Mouse (Mus musculus) telencephalon, adult 2 months (tissue): ENCODE data around the gene Tead4.
"Not testable (repeated sequence)": the region's sequence is repeated elsewhere in the genome, so short reads cannot be mapped to it uniquely, and the experiment has no call there.

ENCODE experiments used
- DNase-seq: peaks from one replicate; pipeline ENCODE4 v3.0.0-alpha.2; 2011; ENCODE audit warnings: low read depth, low spot score

Tead4 gene

GRCm38 (mm10) chr6:128237102-128237763, 63.4 kb downstream of the Tead4 start:
- DNase-seq, result no peak

GRCm38 (mm10) chr6:128236581-128236980, 64.0 kb downstream of the Tead4 start:
- DNase-seq, result no peak

DNA sequence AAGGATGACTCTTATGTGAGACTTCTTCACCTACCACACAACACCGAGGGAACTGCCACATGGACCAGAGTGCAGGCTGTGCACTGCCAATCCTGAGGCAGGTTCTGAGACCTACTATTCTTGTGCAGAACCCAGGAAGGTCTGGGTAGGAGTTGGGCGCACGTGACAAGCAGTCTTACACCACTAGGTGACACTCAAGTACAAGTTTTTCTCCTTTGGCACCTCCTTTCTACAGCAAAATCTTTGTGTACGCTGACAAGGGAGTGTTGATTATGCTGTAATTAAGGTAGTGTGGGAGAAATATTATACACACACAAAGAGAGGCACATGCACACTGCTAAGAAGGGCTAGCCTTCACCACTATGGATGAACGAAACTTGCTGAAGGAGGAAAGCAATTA, 66.4 kb downstream of the Tead4 start:
- DNase-seq, result peak; percentile 26

DNA sequence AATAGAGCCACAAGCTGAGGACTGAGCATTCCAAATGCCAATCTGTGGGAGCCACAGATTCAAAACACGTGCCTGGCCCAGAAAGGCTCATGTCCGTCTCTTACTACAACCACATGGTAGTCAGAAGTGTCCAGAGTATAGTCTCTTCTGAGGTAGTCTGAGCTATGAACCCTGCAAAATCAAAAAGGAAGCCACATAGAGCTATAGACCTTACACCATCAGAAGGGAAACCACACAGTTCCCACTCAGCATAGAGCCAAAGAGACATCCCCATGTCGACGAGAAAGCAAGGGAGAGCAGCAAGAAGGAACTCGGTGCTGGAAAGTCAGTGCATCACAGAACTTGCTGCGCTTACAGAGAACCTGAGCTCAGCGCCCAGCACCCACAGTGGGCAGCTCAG, 68.4 kb downstream of the Tead4 start:
- no peak for DNase-seq

DNA sequence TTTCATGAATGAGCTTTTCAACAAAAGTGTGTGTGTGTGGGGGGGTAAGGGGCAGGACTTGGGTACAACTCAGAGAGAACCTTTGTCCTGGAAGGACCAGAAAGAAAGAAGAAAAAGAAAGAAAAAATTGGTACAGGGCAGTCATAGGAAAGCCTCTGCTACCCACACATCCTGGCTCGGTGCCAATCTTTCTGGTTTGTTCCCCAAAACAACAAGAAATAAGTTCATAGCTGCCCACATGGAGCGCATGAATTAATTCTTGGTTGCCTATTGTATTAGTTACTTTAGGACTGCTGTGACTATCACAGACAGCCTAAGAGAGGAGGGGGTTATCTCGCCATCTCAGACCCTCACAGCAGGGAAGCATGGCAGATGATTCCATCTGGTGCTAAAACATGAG, 68.9 kb downstream of the Tead4 start:
- DNase-seq, result no peak

GRCm38 (mm10) chr6:128227438-128228017, 73.1 kb downstream of the Tead4 start:
- peak; percentile 2 for DNase-seq

GRCm38 (mm10) chr6:128226941-128227340, 73.7 kb downstream of the Tead4 start:
- DNase-seq, result no peak

DNA sequence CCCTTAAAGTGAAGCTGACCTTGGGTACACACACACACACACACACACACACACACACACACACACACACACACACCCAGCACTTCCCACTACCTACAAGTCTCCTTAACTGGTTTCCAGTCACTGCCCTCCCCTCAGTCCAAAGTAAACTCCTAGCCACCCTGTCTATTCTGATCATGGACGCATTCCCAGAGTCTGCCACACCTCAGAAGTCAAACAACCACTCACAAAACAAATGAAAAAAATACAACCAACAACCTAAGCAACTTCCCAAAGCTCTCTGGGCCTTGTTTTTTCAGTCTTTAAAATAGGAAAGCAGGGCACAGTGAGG, 74.8 kb downstream of the Tead4 start:
- DNase-seq, result no peak

- no peak for DNase-seq
Measured at GRCm38 (mm10) chr6:128225009-128225845, 75.4 kb downstream of the Tead4 start.

GRCm38 (mm10) chr6:128223159-128223558, 77.5 kb downstream of the Tead4 start:
- no peak for DNase-seq

- not testable (repeated sequence) for DNase-seq
Measured at GRCm38 (mm10) chr6:128215004-128215403, 85.6 kb downstream of the Tead4 start.

GRCm38 (mm10) chr6:128209199-128209598, 91.4 kb downstream of the Tead4 start:
- DNase-seq, result not testable (repeated sequence)

GRCm38 (mm10) chr6:128208491-128209170, 92.0 kb downstream of the Tead4 start:
- DNase-seq, result no peak

DNA sequence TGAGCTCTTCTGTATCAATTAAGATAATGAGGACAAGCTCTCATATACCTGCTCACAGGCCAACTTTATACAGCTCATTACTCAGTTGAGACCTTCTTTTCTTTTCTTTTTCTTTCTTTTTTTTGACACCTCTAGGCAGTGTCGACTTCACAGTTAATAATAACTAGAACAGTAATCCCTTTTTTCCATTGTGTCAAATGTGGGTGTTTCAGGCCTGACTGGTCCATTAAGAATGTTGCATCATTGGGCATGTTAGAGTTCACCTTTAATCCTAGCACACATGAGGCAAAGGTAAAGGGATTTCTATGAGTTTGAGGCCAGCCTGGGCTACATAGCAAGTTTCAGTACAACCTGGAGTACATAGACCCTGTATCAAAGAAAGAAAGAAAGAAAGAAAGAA, 97.1 kb downstream of the Tead4 start:
- no peak for DNase-seq

- DNase-seq, result no peak
Measured at GRCm38 (mm10) chr6:128200847-128201640, 99.6 kb downstream of the Tead4 start.

- peak; percentile 91 for DNase-seq
Measured at GRCm38 (mm10) chr6:128200116-128200846, 100.3 kb downstream of the Tead4 start.

DNA sequence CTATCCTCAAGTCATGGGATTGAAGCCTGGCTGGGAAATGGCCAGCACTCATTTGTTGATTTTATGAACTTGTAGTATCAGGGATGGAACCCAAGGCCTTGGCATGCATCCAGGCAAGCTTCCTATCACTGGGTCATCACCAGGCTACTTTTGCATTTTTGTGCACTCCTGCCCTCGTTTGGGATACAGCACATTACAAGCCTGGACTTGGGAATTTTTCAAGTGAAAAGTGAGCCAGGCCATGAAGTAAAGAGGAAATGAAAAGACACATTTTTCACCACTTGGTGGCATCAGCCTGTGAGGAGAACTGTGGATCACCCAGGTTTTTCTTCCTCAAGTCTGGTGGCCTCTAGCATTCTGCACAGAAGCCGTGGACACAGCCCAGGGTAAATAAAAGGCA, 117.1 kb downstream of the Tead4 start:
- no peak for DNase-seq

DNA sequence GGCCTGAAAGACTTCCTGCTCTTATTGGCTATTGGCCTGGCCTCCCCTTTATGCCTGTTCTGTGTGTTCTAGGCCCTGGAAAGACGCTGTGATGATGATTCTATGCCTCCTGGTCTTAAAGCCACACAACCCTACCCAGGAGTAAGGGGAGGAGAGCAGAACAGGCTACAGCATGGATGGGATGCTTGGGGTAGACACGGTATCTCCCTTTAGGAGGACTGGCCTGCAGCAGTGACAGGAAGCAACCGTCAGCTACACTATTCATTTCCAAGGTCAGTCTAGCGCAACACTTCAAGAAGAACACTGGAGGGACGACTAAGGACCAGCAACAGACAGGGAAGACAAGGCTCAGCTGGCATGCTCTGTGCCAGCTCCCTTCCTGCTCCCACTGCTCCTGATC, 119.4 kb downstream of the Tead4 start:
- no peak for DNase-seq

DNA sequence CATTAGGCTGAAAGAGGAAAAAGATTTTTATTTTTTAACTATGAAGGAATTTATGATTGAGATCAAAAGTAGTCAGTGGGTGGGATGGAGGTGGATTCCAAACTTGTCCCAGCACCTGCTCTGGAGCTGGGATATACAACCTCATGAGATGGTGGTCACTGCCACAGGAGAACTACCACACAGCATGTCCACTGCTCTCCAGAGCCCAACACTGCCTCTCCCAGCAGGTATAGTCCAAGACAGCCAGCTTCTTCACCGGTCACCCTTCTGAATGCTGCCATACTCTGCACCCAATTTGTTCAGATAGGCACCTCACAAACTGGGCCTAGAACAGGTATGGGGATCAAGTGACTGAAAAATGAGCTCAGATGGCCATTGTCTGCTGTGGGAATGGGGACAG, 121.0 kb downstream of the Tead4 start:
- no peak for DNase-seq

DNA sequence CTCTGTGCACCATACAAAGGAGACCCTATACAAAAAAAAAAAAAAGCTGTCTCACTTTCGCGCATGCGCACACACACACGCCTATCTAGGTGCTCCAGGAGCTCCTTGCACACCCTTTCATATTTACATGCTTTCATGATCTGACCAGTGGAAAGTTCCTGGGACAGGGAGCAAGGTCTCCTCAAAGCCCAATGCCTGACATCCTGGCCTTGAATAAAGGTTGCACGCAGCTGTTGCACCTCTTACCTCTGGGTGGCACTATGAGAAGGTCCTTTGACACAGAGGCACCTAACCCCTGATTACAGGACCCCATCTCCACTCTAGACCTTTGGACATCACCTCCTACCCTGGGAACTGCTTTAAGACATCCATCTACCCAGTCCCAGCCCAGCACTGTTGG, 121.4 kb downstream of the Tead4 start:
- DNase-seq, result no peak

DNA sequence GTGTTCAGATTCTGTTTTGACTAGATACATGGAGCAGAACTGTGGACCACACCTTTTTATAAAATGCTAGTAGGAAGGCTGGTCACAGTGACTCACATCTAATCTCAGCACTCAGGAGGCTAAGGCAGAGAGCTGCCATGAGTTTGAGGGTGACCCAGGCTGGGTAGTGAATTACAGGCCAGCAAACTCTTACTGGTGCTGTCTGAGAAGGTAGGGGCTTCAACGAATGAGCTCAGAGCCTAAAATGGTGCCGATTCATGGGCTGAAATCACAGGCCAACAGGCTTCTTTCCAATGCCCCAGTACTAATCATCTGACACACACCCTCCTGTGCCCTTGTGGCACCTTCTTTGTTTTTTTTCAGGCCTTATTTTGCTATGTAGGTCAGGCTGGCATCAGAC, 121.9 kb downstream of the Tead4 start:
- no peak for DNase-seq
